Comparison of ENCODE assay signal across 8 mouse cellular contexts in genomic region chr3:127837972-127838644, GRCm38 (mm10). TPM values are rescaled to one million over a fixed set of nuclear protein-coding genes. Genes with fewer than 3 reads are reported as not detected.
A peak's percentile ranks its signal among the peaks of the same experiment; 100 is the strongest.
DNase-seq lines count a peak whose midpoint lies in the region; ATAC-seq and TF ChIP-seq lines count a peak whose summit lies in the region.

No protein-coding gene starts in this region.

- H3K4me1 ChIP-seq in heart, embryonic 12.5 days (replicated peaks) = peaks cover 10% of the 10 kb centered on the region; the same call in 1 of the 2 replicates
- peaks cover 43% of the 10 kb centered on the region for H3K4me1 ChIP-seq in G1E (ENCODE audit: insufficient read depth, low read depth, low read length)
- H3K4me1 ChIP-seq in heart, embryonic 16.5 days (ENCODE audit: control insufficient read depth, insufficient read depth, low read length) = peaks cover 15% of the 10 kb centered on the region

- H3K27ac ChIP-seq in heart, embryonic 12.5 days (ENCODE audit: poor library complexity, severe bottlenecking) = peak overlapping the region; percentile 92
- H3K27ac ChIP-seq in heart, embryonic 16.5 days (ENCODE audit: low read length) = peak overlapping the region; percentile 88

- H3K27me3 ChIP-seq in heart, embryonic 12.5 days (replicated peaks) = peaks cover 12% of the 10 kb centered on the region
- H3K27me3 ChIP-seq in G1E (ENCODE audit: insufficient read depth, low read length) = no peaks in the 10 kb centered on the region
- no peaks in the 10 kb centered on the region for H3K27me3 ChIP-seq in heart, embryonic 16.5 days (ENCODE audit: control insufficient read depth, insufficient read depth, low read length)

- ATAC-seq in heart, embryonic 12.5 days (ENCODE audit: insufficient number of reproducible peaks, low FRiP score) = no peak
- ATAC-seq in G1E (ENCODE audit: extremely low read depth, insufficient number of reproducible peaks, low FRiP score, poor library complexity, severe bottlenecking) = no peak
- ATAC-seq in heart, embryonic 16.5 days (replicated peaks; ENCODE audit: extremely low read depth, insufficient read depth, low FRiP score) = no peak
- peak; percentile 3; the same call in 1 of the 2 replicates for ATAC-seq in megakaryocyte-erythroid progenitor cell, adult 5-6 weeks (replicated peaks; ENCODE audit: low FRiP score, low TSS enrichment, poor library complexity, severe bottlenecking)

- H3K4me3 ChIP-seq in heart, embryonic 12.5 days = peak overlapping the region; percentile 95
- H3K4me3 ChIP-seq in G1E (ENCODE audit: low read depth, low read length) = peak overlapping the region; percentile 95
- H3K4me3 ChIP-seq in heart, embryonic 16.5 days (ENCODE audit: low read length) = peak overlapping the region; percentile 89

- H3K9me3 ChIP-seq in heart, embryonic 12.5 days (replicated peaks) = no peaks in the 10 kb centered on the region
- H3K9me3 ChIP-seq in G1E (replicated peaks) = no peaks in the 10 kb centered on the region
- H3K9me3 ChIP-seq in heart, embryonic 16.5 days (replicated peaks; ENCODE audit: control insufficient read depth, low read length) = no peaks in the 10 kb centered on the region

- H3K36me3 ChIP-seq in heart, embryonic 12.5 days = no peaks in the 10 kb centered on the region
- peaks cover 17% of the 10 kb centered on the region for H3K36me3 ChIP-seq in G1E (replicated peaks)
- no peaks in the 10 kb centered on the region for H3K36me3 ChIP-seq in heart, embryonic 16.5 days (ENCODE audit: control insufficient read depth, insufficient read depth)

- peak overlapping the region; percentile 66 for H3K9ac ChIP-seq in heart, embryonic 12.5 days
- H3K9ac ChIP-seq in heart, embryonic 16.5 days (ENCODE audit: low read length) = peak overlapping the region; percentile 93

- no peak for DNase-seq in heart, adult 18-20 months
- no peak for DNase-seq in G1E (ENCODE audit: low spot score)
- no peak for DNase-seq in cerebellum, postnatal 4 days (ENCODE audit: low spot score in 2 of 2)
- DNase-seq in ovary, postnatal 36 days (ENCODE audit: low spot score) = no peak
- DNase-seq in adrenal gland, postnatal 25 days = no peak

- WGBS in heart, embryonic 12.5 days = 32% methylated on average over 8 of the region's 8 CpGs
- 32% methylated on average over 8 of the region's 8 CpGs for WGBS in heart, embryonic 16.5 days

- TF ChIP-seq CTCF in G1E (IDR thresholded peaks at IDR 0.05; ENCODE audit: low read depth, low read length) = no peak

- H3K4me2 ChIP-seq in heart, embryonic 12.5 days = peak overlapping the region; percentile 97
- H3K4me2 ChIP-seq in heart, embryonic 16.5 days (ENCODE audit: low read depth, low read length) = peak overlapping the region; percentile 69

RNA-seq across cellular contexts. Expression of gene Ap1ar, which starts 0.8 kb away (rescaled TPM):
- 37.0 and 44.8 TPM in 2 replicates for polyA plus RNA-seq in heart, embryonic 12.5 days (2016; fragmentation: Nextera tagmentation; extraction: Ambion mirVana)
- 10 to 100 TPM; 18.3 to 18.9 TPM for total RNA-seq in heart, adult 18-20 months (2021)
- total RNA-seq in G1E (2014; fragmentation: Nextera tagmentation) (69.0 and 95.0 TPM in 2 replicates), G1E (2017) (69.1 and 72.0 TPM in 2 replicates)
- 118 and 121 TPM in 2 replicates for polyA plus RNA-seq in G1E (2012)
- 23.8 and 31.6 TPM in 2 replicates for polyA plus RNA-seq in heart, embryonic 16.5 days (2015; fragmentation: Nextera tagmentation; extraction: Ambion mirVana)
- total RNA-seq in megakaryocyte-erythroid progenitor cell, adult 5-6 weeks (2014; fragmentation: Nextera tagmentation) = 93.2 and 102 TPM in 2 replicates
- 109 and 114 TPM in 2 replicates for total RNA-seq in megakaryocyte-erythroid progenitor cell, adult 5-6 weeks (2017)
- 35.7 and 40.3 TPM in 2 replicates for total RNA-seq in adrenal gland, postnatal 25 days (2021)

RNA-seq across cellular contexts. Expression of gene Tifa, which starts 48.5 kb away (rescaled TPM):
- polyA plus RNA-seq in heart, embryonic 12.5 days (2016; fragmentation: Nextera tagmentation; extraction: Ambion mirVana) = 2.6 and 2.7 TPM in 2 replicates
- total RNA-seq in heart, adult 18-20 months (2021) = 1 to 10 TPM; 1.9 to 2.9 TPM
- total RNA-seq in G1E (2014; fragmentation: Nextera tagmentation) (19.5 and 20.1 TPM in 2 replicates), G1E (2017) (6.2 and 7.4 TPM in 2 replicates)
- polyA plus RNA-seq in G1E (2012) = 11.5 and 12.8 TPM in 2 replicates
- polyA plus RNA-seq in heart, embryonic 16.5 days (2015; fragmentation: Nextera tagmentation; extraction: Ambion mirVana) = 3.1 and 4.0 TPM in 2 replicates
- total RNA-seq in megakaryocyte-erythroid progenitor cell, adult 5-6 weeks (2014; fragmentation: Nextera tagmentation) = 34.5 and 36.0 TPM in 2 replicates
- total RNA-seq in megakaryocyte-erythroid progenitor cell, adult 5-6 weeks (2017) = 32.1 and 34.1 TPM in 2 replicates
- total RNA-seq in adrenal gland, postnatal 25 days (2021) = 2.7 and 3.5 TPM in 2 replicates

RNA-seq across cellular contexts. Expression of gene Alpk1, which starts 57.8 kb away (rescaled TPM):
- 1.5 and 1.6 TPM in 2 replicates for polyA plus RNA-seq in heart, embryonic 12.5 days (2016; fragmentation: Nextera tagmentation; extraction: Ambion mirVana)
- 1 to 10 TPM; 2.1 to 2.8 TPM for total RNA-seq in heart, adult 18-20 months (2021)
- total RNA-seq in G1E (2014; fragmentation: Nextera tagmentation) = not detected in 2 replicates
- 0.11 TPM in 1 of 2 replicates, not detected in the other for total RNA-seq in G1E (2017)
- polyA plus RNA-seq in G1E (2012) = 0.01 TPM in 1 of 2 replicates, not detected in the other
- polyA plus RNA-seq in heart, embryonic 16.5 days (2015; fragmentation: Nextera tagmentation; extraction: Ambion mirVana) = 0.92 and 1.2 TPM in 2 replicates
- 2.5 and 5.7 TPM in 2 replicates for total RNA-seq in megakaryocyte-erythroid progenitor cell, adult 5-6 weeks (2014; fragmentation: Nextera tagmentation)
- total RNA-seq in megakaryocyte-erythroid progenitor cell, adult 5-6 weeks (2017) = 3.7 and 6.8 TPM in 2 replicates
- total RNA-seq in adrenal gland, postnatal 25 days (2021) = 10.0 and 12.1 TPM in 2 replicates

RNA-seq across cellular contexts. Expression of gene Fam241a, which starts 58.0 kb away (rescaled TPM):
- 11.7 and 12.2 TPM in 2 replicates for polyA plus RNA-seq in heart, embryonic 12.5 days (2016; fragmentation: Nextera tagmentation; extraction: Ambion mirVana)
- 1 to 10 TPM; 4.0 to 5.1 TPM for total RNA-seq in heart, adult 18-20 months (2021)
- total RNA-seq in G1E (2014; fragmentation: Nextera tagmentation) (16.8 and 27.7 TPM in 2 replicates), G1E (2017) (49.3 and 49.7 TPM in 2 replicates)
- polyA plus RNA-seq in G1E (2012) = 22.5 and 27.2 TPM in 2 replicates
- 7.9 and 8.0 TPM in 2 replicates for polyA plus RNA-seq in heart, embryonic 16.5 days (2015; fragmentation: Nextera tagmentation; extraction: Ambion mirVana)
- total RNA-seq in megakaryocyte-erythroid progenitor cell, adult 5-6 weeks (2014; fragmentation: Nextera tagmentation) = 54.3 and 72.8 TPM in 2 replicates
- 52.8 and 54.1 TPM in 2 replicates for total RNA-seq in megakaryocyte-erythroid progenitor cell, adult 5-6 weeks (2017)
- total RNA-seq in adrenal gland, postnatal 25 days (2021) = 3.0 and 4.6 TPM in 2 replicates
